Mouse (Mus musculus): Measurements from ENCODE around the gene Ccnj. TPM values are rescaled to one million over a fixed set of nuclear protein-coding genes. Genes with fewer than 3 reads are reported as not detected.

Gene Ccnj
- total and polyA plus RNA-seq, 3 experiments: 4.3 to 8.6 (median 4.7) TPM

DNA sequence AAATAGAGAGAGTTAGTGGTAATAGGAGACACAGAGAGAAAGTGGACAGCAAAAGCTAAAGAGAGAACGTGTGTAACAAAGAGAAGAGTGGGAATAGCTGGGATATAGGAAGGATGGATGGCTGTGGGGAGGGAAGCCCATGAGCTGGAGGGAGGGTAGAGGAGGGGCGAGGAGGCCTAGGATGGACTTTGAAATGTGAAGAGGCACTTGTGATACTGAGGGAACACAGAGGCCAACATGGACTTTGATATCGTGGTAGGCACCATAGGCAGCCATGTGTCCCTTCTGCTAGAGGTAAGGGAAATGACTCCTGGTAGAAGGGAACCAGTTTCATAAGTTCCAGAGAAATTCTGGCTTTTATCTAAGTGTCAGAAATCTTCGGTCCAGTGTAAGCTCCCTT lies 19.2 kb upstream of the Ccnj start:
- Histone ChIP-seq H3K27ac (ENCODE audit: insufficient read depth, low read depth) (no peak overlapping the region), H3K4me1 (ENCODE audit: control insufficient read depth in 1 of 2, insufficient read depth in 2 of 2) (peaks cover 0 to 14% of the 10 kb centered on the region in 2 experiments; a peak in 2 of 4 replicates), H3K4me3 (replicated peaks in 1 of 3; ENCODE audit: low read depth in 2 of 3, low read length in 2 of 3, poor library complexity in 1 of 3) (no peak overlapping the region), H3K27me3 (replicated peaks) (no peaks in the 10 kb centered on the region), H3K79me2 (replicated peaks; ENCODE audit: control insufficient read depth, extremely low read depth, insufficient read depth, poor library complexity, severe bottlenecking) (no peaks in the 10 kb centered on the region), H3K36me3 (replicated peaks in 1 of 2; ENCODE audit: control insufficient read depth in 1 of 2, insufficient read depth in 1 of 2, low read length in 1 of 2) (no peaks in the 10 kb centered on the region), H3K9ac (ENCODE audit: insufficient read depth, low read depth) (no peak overlapping the region), H3K9me3 (replicated peaks; ENCODE audit: low read length) (no peaks in the 10 kb centered on the region), H3K4me2 (ENCODE audit: insufficient read depth, low read depth, poor library complexity, severe bottlenecking) (no peak overlapping the region)
- no peak for DNase-seq (ENCODE audit: extremely low read depth)
- in situ Hi-C loops (cut with MboI; ENCODE audit: low pct_ligation_motif_present, low pct_unique_long_range_greater_than_20kb, low sequenced_read_pairs): no loop called here
- dilution Hi-C loops (cut with MboI; ENCODE audit: extremely low pct_ligation_motif_present, extremely low pct_unique_long_range_greater_than_20kb, low sequenced_read_pairs): no loop called here
- TF ChIP-seq EP300 (IDR thresholded peaks at IDR 0.05; ENCODE audit: low read length) (no peak), HCFC1 (IDR thresholded peaks at IDR 0.05; ENCODE audit: low read depth, low read length) (no peak), MAX (IDR thresholded peaks at IDR 0.05; ENCODE audit: low read length) (no peak), ETS1 (conservative IDR thresholded peaks at IDR 0.05; ENCODE audit: low read depth, low read length) (no peak), ZKSCAN1 (IDR thresholded peaks at IDR 0.05; ENCODE audit: borderline replicate concordance, low read depth, low read length) (no peak), ZC3H11A (IDR thresholded peaks at IDR 0.05; ENCODE audit: low read depth, low read length) (no peak), ELF1 (IDR thresholded peaks at IDR 0.05; ENCODE audit: low read depth, low read length) (no peak), E2F4 (IDR thresholded peaks at IDR 0.05; ENCODE audit: insufficient replicate concordance, low read depth, low read length) (no peak), CHD1 (IDR thresholded peaks at IDR 0.05; ENCODE audit: low read depth, low read length) (no peak), UBTF (IDR thresholded peaks at IDR 0.05; ENCODE audit: low read depth, low read length) (no peak), MEF2A (IDR thresholded peaks at IDR 0.05; ENCODE audit: borderline replicate concordance, low read depth, low read length) (no peak), MYC (IDR thresholded peaks at IDR 0.05; ENCODE audit: low read depth, low read length) (no peak), USF1 (IDR thresholded peaks at IDR 0.05; ENCODE audit: low read depth, low read length) (no peak), MAZ (IDR thresholded peaks at IDR 0.05; ENCODE audit: low read depth, low read length) (no peak), POLR2AphosphoS2 (IDR thresholded peaks at IDR 0.05; ENCODE audit: low read depth, low read length) (no peak), CTCF (conservative IDR thresholded peaks at IDR 0.05 in 1 of 2, IDR thresholded peaks at IDR 0.05 in 1 of 2; ENCODE audit: low read depth in 2 of 2, low read length in 2 of 2) (no peak), USF2 (conservative IDR thresholded peaks at IDR 0.05; ENCODE audit: low read depth, low read length) (no peak), POLR2A (IDR thresholded peaks at IDR 0.05; ENCODE audit: low read depth, low read length) (no peak), GABPA (IDR thresholded peaks at IDR 0.05; ENCODE audit: insufficient replicate concordance, low read depth, low read length) (no peak), NRF1 (IDR thresholded peaks at IDR 0.05; ENCODE audit: low read depth, low read length) (no peak)

DNA sequence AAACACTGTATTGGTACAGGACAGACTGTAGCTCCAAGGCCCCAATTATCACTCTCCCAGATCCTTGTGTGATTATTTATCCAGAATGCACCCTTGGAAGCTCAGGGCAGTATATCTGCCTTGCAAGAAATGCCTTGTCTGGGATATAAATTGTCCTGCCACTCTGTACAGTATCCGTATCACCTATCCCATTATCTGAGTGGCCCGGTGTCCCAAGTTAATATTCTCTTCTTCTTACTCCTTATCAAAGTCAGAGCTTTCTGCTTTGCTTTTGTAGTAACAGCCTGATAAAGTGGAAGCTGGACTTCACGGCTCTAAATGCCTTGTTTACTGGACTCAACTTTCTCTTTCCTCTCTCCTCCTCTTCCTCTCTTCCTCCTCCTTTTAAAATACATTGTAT lies 18.3 kb upstream of the Ccnj start:
- Histone ChIP-seq H3K4me1 (ENCODE audit: control insufficient read depth in 1 of 2, insufficient read depth in 2 of 2) (peaks cover 0 to 15% of the 10 kb centered on the region in 2 experiments; a peak in 2 of 4 replicates), H3K36me3 (replicated peaks in 1 of 2; ENCODE audit: control insufficient read depth in 1 of 2, insufficient read depth in 1 of 2, low read length in 1 of 2) (no peaks in the 10 kb centered on the region), H3K27me3 (replicated peaks) (no peaks in the 10 kb centered on the region), H3K27ac (ENCODE audit: insufficient read depth, low read depth) (no peak overlapping the region), H3K9ac (ENCODE audit: insufficient read depth, low read depth) (no peak overlapping the region), H3K4me2 (ENCODE audit: insufficient read depth, low read depth, poor library complexity, severe bottlenecking) (no peak overlapping the region), H3K9me3 (replicated peaks; ENCODE audit: low read length) (no peaks in the 10 kb centered on the region), H3K79me2 (replicated peaks; ENCODE audit: control insufficient read depth, extremely low read depth, insufficient read depth, poor library complexity, severe bottlenecking) (no peaks in the 10 kb centered on the region), H3K4me3 (replicated peaks in 1 of 3; ENCODE audit: low read depth in 2 of 3, low read length in 2 of 3, poor library complexity in 1 of 3) (no peak overlapping the region)
- TF ChIP-seq JUN (IDR thresholded peaks at IDR 0.05; ENCODE audit: insufficient read depth, low read depth, low read length) (no peak), TCF12 (IDR thresholded peaks at IDR 0.05; ENCODE audit: low read depth, low read length) (no peak), UBTF (IDR thresholded peaks at IDR 0.05; ENCODE audit: low read depth, low read length) (no peak), BHLHE40 (IDR thresholded peaks at IDR 0.05; ENCODE audit: low read depth, low read length) (no peak)
- no peak for DNase-seq (ENCODE audit: extremely low read depth)
- dilution Hi-C loops (cut with MboI; ENCODE audit: extremely low pct_ligation_motif_present, extremely low pct_unique_long_range_greater_than_20kb, low sequenced_read_pairs) (no loop called here), in situ Hi-C loops (cut with MboI; ENCODE audit: low pct_ligation_motif_present, low pct_unique_long_range_greater_than_20kb, low sequenced_read_pairs) (no loop called here)
